Mouse (Mus musculus): Measurements from ENCODE around the gene Ramp3.

DNA sequence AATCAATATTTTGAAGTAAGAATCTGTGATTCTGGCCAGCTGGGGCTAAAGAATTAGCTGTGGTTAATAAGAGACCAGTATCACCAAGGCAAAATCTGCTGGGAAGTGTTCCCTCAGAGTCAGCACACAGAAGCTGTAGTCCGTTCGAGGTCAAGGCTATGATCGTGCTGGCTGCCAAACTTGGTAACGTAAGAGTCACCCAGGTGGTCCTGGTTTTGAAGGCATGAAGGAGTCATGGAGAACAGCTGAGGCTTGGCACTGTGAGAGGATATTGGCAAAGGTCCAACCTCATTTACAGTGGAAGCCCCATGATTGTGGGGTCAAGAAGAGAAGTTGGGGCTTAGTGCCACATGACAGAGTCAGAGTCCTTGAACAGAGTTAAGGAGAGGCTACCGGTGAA, 68.6 kb downstream of the Ramp3 start:
- TF ChIP-seq POLR2A (IDR thresholded peaks at IDR 0.05; ENCODE audit: extremely low read depth, insufficient read depth, low read length), result no peak
- no peak for TF ChIP-seq CTCF (IDR thresholded peaks at IDR 0.05; ENCODE audit: extremely low read depth, insufficient read depth, low read length)
